Mouse (Mus musculus): ENCODE data around the gene Cbl. TPM values are rescaled to one million over a fixed set of nuclear protein-coding genes. Genes with fewer than 3 reads are reported as not detected.

Cbl gene
- total and polyA plus RNA-seq, 2 experiments: 2.4 to 2.8 TPM

- TF ChIP-seq POLR2A (IDR thresholded peaks at IDR 0.05; ENCODE audit: extremely low read depth, insufficient read depth, low read length): no peak
- no peak for TF ChIP-seq CTCF (IDR thresholded peaks at IDR 0.05; ENCODE audit: low read depth, low read length)
- Histone ChIP-seq H3K27me3 (ENCODE audit: control insufficient read depth, insufficient read depth, low read length) (no peaks in the 10 kb centered on the region), H3K27ac (replicated peaks; ENCODE audit: insufficient read depth, low read depth, low read length) (no peak overlapping the region), H3K9ac (ENCODE audit: low read depth, low read length) (no peak overlapping the region), H3K4me3 (ENCODE audit: insufficient read depth, low read depth, low read length) (no peak overlapping the region), H3K36me3 (ENCODE audit: control insufficient read depth, insufficient read depth, low read length) (no peaks in the 10 kb centered on the region; the same call in 1 of the 2 replicates), H3K79me2 (ENCODE audit: control insufficient read depth, insufficient read depth, low read length) (no peaks in the 10 kb centered on the region), H3K4me1 (ENCODE audit: control insufficient read depth, insufficient read depth, low read length) (no peaks in the 10 kb centered on the region)
- no peak for DNase-seq (ENCODE audit: extremely low read depth, low read depth, low spot score)
- 67% methylated on average over 5 of the region's 5 CpGs for WGBS
Observed at GRCm38 (mm10) chr9:44254508-44255135, 20.8 kb upstream of the Cbl start.

- Histone ChIP-seq H3K9ac (ENCODE audit: low read depth, low read length) (no peak overlapping the region), H3K27ac (replicated peaks; ENCODE audit: insufficient read depth, low read depth, low read length) (no peak overlapping the region), H3K4me3 (ENCODE audit: insufficient read depth, low read depth, low read length) (no peak overlapping the region), H3K36me3 (ENCODE audit: control insufficient read depth, insufficient read depth, low read length) (no peaks in the 10 kb centered on the region; the same call in 1 of the 2 replicates), H3K4me1 (ENCODE audit: control insufficient read depth, insufficient read depth, low read length) (no peaks in the 10 kb centered on the region), H3K79me2 (ENCODE audit: control insufficient read depth, insufficient read depth, low read length) (no peaks in the 10 kb centered on the region), H3K27me3 (ENCODE audit: control insufficient read depth, insufficient read depth, low read length) (no peaks in the 10 kb centered on the region)
- no peak for DNase-seq (ENCODE audit: extremely low read depth, low read depth, low spot score)
- 94% methylated on average over 6 of the region's 6 CpGs for WGBS
- TF ChIP-seq CTCF (IDR thresholded peaks at IDR 0.05; ENCODE audit: low read depth, low read length) (no peak), POLR2A (IDR thresholded peaks at IDR 0.05; ENCODE audit: extremely low read depth, insufficient read depth, low read length) (no peak)
Observed at GRCm38 (mm10) chr9:44253441-44253840, 19.6 kb upstream of the Cbl start.

GRCm38 (mm10) chr9:44251314-44251713, 17.5 kb upstream of the Cbl start, which contains the start of gene Pdzd3:
Gene Pdzd3, minus strand, starts transcription at chr9:44251471.
- no peaks in the 10 kb centered on the region for H3K4me1 ChIP-seq (ENCODE audit: control insufficient read depth, insufficient read depth, low read length)

GRCm38 (mm10) chr9:44250445-44250844, 16.6 kb upstream of the Cbl start:
- Histone ChIP-seq H3K4me3 (ENCODE audit: insufficient read depth, low read depth, low read length) (no peak overlapping the region), H3K27me3 (ENCODE audit: control insufficient read depth, insufficient read depth, low read length) (no peaks in the 10 kb centered on the region), H3K4me1 (ENCODE audit: control insufficient read depth, insufficient read depth, low read length) (no peaks in the 10 kb centered on the region), H3K27ac (replicated peaks; ENCODE audit: insufficient read depth, low read depth, low read length) (no peak overlapping the region), H3K9ac (ENCODE audit: low read depth, low read length) (no peak overlapping the region), H3K79me2 (ENCODE audit: control insufficient read depth, insufficient read depth, low read length) (no peaks in the 10 kb centered on the region), H3K36me3 (ENCODE audit: control insufficient read depth, insufficient read depth, low read length) (no peaks in the 10 kb centered on the region; the same call in 1 of the 2 replicates)
- no peak for DNase-seq (ENCODE audit: extremely low read depth, low read depth, low spot score)
- 72% methylated on average over 4 of the region's 4 CpGs for WGBS
- TF ChIP-seq POLR2A (IDR thresholded peaks at IDR 0.05; ENCODE audit: extremely low read depth, insufficient read depth, low read length) (no peak), CTCF (IDR thresholded peaks at IDR 0.05; ENCODE audit: low read depth, low read length) (no peak)

More at GRCm38 (mm10) chr9:44251314-44251713, 17.5 kb upstream of the Cbl start, which contains the start of gene Pdzd3:
- Histone ChIP-seq H3K27me3 (ENCODE audit: control insufficient read depth, insufficient read depth, low read length) (no peaks in the 10 kb centered on the region), H3K9ac (ENCODE audit: low read depth, low read length) (no peak within 1 kb of the TSS), H3K4me3 (ENCODE audit: insufficient read depth, low read depth, low read length) (no peak within 1 kb of the TSS), H3K36me3 (ENCODE audit: control insufficient read depth, insufficient read depth, low read length) (no peaks in the 10 kb centered on the region; the same call in 1 of the 2 replicates), H3K27ac (replicated peaks; ENCODE audit: insufficient read depth, low read depth, low read length) (no peak within 1 kb of the TSS), H3K79me2 (ENCODE audit: control insufficient read depth, insufficient read depth, low read length) (no peaks in the 10 kb centered on the region)
- TF ChIP-seq POLR2A (IDR thresholded peaks at IDR 0.05; ENCODE audit: extremely low read depth, insufficient read depth, low read length): no peak
- no peak for TF ChIP-seq CTCF (IDR thresholded peaks at IDR 0.05; ENCODE audit: low read depth, low read length)
- WGBS: 93% methylated on average over 10 of the region's 10 CpGs
- DNase-seq (ENCODE audit: extremely low read depth, low read depth, low spot score): no peak

GRCm38 (mm10) chr9:44249181-44250146, 15.6 kb upstream of the Cbl start:
- Histone ChIP-seq H3K9ac (ENCODE audit: low read depth, low read length) (no peak overlapping the region), H3K79me2 (ENCODE audit: control insufficient read depth, insufficient read depth, low read length) (no peaks in the 10 kb centered on the region), H3K4me3 (ENCODE audit: insufficient read depth, low read depth, low read length) (no peak overlapping the region), H3K4me1 (ENCODE audit: control insufficient read depth, insufficient read depth, low read length) (no peaks in the 10 kb centered on the region), H3K27me3 (ENCODE audit: control insufficient read depth, insufficient read depth, low read length) (no peaks in the 10 kb centered on the region), H3K27ac (replicated peaks; ENCODE audit: insufficient read depth, low read depth, low read length) (no peak overlapping the region), H3K36me3 (ENCODE audit: control insufficient read depth, insufficient read depth, low read length) (no peaks in the 10 kb centered on the region; the same call in 1 of the 2 replicates)
- TF ChIP-seq CTCF (IDR thresholded peaks at IDR 0.05; ENCODE audit: low read depth, low read length): peak; percentile 79
- no peak for TF ChIP-seq POLR2A (IDR thresholded peaks at IDR 0.05; ENCODE audit: extremely low read depth, insufficient read depth, low read length)
- no peak for DNase-seq (ENCODE audit: extremely low read depth, low read depth, low spot score)
- 51% methylated on average over 26 of the region's 26 CpGs for WGBS

Data from liver, adult 2 months (tissue).